ENCODE assay signal across 9 mouse cellular contexts in the genomic region with DNA sequence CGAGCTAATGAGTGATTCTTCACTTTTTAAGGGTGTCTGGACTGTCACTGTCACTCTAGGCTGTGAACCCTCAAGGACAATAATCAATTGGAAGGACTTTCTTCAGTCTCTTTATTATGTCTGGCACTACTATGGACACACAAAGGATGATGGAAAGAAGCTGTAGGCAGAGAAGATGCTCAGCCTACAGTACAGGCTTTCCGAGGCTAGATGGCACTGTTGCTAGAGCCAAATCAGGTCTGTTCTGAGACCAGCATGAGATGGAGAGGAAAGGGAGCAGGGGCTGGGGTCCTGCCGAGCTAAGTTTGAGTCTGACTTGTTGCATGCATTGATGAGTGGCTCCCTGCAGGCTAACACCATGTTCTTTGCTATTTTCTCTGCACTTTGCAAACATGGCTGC.
DNase-seq lines count a peak whose midpoint lies in the region; ATAC-seq and TF ChIP-seq lines count a peak whose summit lies in the region.
"Had no signal": no experiment of that assay in that cellular context is flagged by ENCODE, and none has a peak within 500 bp of the region (broad histone marks: within the 10 kb centered on the region; RNA-seq: fewer than 3 reads in every experiment).

No protein-coding gene starts in this region.

- no peak for TF ChIP-seq EP300 in ES-Bruce4 (IDR thresholded peaks at IDR 0.05; ENCODE audit: insufficient read depth, low read depth, low read length)
- no peak for TF ChIP-seq EP300 in lung, postnatal 0 days (IDR thresholded peaks at IDR 0.05)

- H3K9me3 ChIP-seq in forebrain, embryonic 11.5 days (ENCODE audit: control insufficient read depth, low read length), result no peaks in the 10 kb centered on the region
- no peaks in the 10 kb centered on the region for H3K9me3 ChIP-seq in forebrain, embryonic 13.5 days (replicated peaks)
- no peaks in the 10 kb centered on the region for H3K9me3 ChIP-seq in ES-Bruce4 (replicated peaks; ENCODE audit: control insufficient read depth, insufficient read depth, low read length, poor library complexity, severe bottlenecking)
- H3K9me3 ChIP-seq in embryonic facial prominence, embryonic 11.5 days (replicated peaks; ENCODE audit: control insufficient read depth, low read length), result no peaks in the 10 kb centered on the region
- H3K9me3 ChIP-seq in kidney, postnatal 0 days (replicated peaks; ENCODE audit: low read length), result no peaks in the 10 kb centered on the region
- H3K9me3 ChIP-seq in lung, postnatal 0 days (ENCODE audit: low read length), result no peaks in the 10 kb centered on the region
- H3K9me3 ChIP-seq: neural tube, embryonic 12.5 days had no signal

- H3K9ac ChIP-seq in forebrain, embryonic 11.5 days (ENCODE audit: low read length), result no peak overlapping the region
- H3K9ac ChIP-seq in forebrain, embryonic 13.5 days, result no peak overlapping the region
- no peak overlapping the region for H3K9ac ChIP-seq in ES-Bruce4 (ENCODE audit: low read depth, poor library complexity, severe bottlenecking)
- H3K9ac ChIP-seq in embryonic facial prominence, embryonic 11.5 days (replicated peaks; ENCODE audit: low read length), result no peak overlapping the region
- no peak overlapping the region for H3K9ac ChIP-seq in kidney, postnatal 0 days (ENCODE audit: low read depth, low read length)
- no peak overlapping the region for H3K9ac ChIP-seq in lung, postnatal 0 days (replicated peaks; ENCODE audit: low read depth)
- H3K9ac ChIP-seq: neural tube, embryonic 12.5 days had no signal

- peak; percentile 43 for TF ChIP-seq CTCF in ES-Bruce4 (IDR thresholded peaks at IDR 0.05; ENCODE audit: low read depth, low read length)
- TF ChIP-seq CTCF in kidney, postnatal 0 days (IDR thresholded peaks at IDR 0.05; ENCODE audit: low read depth), result peak; percentile 84
- TF ChIP-seq CTCF in lung, postnatal 0 days (IDR thresholded peaks at IDR 0.05), result peak; percentile 83

- ATAC-seq in forebrain, embryonic 11.5 days (replicated peaks; ENCODE audit: low FRiP score), result no peak; the same call in 1 of the 2 replicates
- ATAC-seq in forebrain, embryonic 13.5 days, result no peak
- peak; percentile 56; the same call in 1 of the 2 replicates for ATAC-seq in embryonic facial prominence, embryonic 11.5 days (replicated peaks; ENCODE audit: insufficient number of reproducible peaks, low FRiP score, low TSS enrichment, low read depth)
- 0 out of 2 replicates have a peak, but pooled peaks have one; percentile 13 for ATAC-seq in kidney, postnatal 0 days (replicated peaks; ENCODE audit: low FRiP score, low read depth)
- no peak for ATAC-seq in lung, postnatal 0 days

- 17% methylated on average over 3 of the region's 3 CpGs for WGBS in forebrain, embryonic 11.5 days
- 18% methylated on average over 3 of the region's 3 CpGs for WGBS in forebrain, embryonic 13.5 days
- 15% methylated on average over 3 of the region's 3 CpGs for WGBS in embryonic facial prominence, embryonic 11.5 days
- WGBS in kidney, postnatal 0 days, result 8% methylated on average over 3 of the region's 3 CpGs
- 14% methylated on average over 3 of the region's 3 CpGs for WGBS in lung, postnatal 0 days

- DNase-seq in forebrain, embryonic 11.5 days (ENCODE audit: low spot score), result peak; percentile 53
- peak; percentile 82 for DNase-seq in embryonic facial prominence, embryonic 11.5 days (ENCODE audit: low spot score)
- peak; percentile 85 for DNase-seq in kidney, postnatal 0 days (ENCODE audit: low spot score)
- DNase-seq in lung, postnatal 0 days (ENCODE audit: low spot score), result peak; percentile 56
- DNase-seq in spleen, postnatal 10 days (ENCODE audit: low spot score in 2 of 2), result no peak
- DNase-seq in testis, postnatal 10 days (ENCODE audit: low spot score), result no peak

- H3K27ac ChIP-seq in forebrain, embryonic 11.5 days (ENCODE audit: low read depth, low read length), result no peak overlapping the region
- H3K27ac ChIP-seq in forebrain, embryonic 13.5 days, result no peak overlapping the region
- no peak overlapping the region for H3K27ac ChIP-seq in ES-Bruce4 (ENCODE audit: insufficient read depth, low read length)
- no peak overlapping the region for H3K27ac ChIP-seq in embryonic facial prominence, embryonic 11.5 days (replicated peaks; ENCODE audit: low read depth, low read length)
- H3K27ac ChIP-seq in kidney, postnatal 0 days, result no peak overlapping the region
- H3K27ac ChIP-seq in lung, postnatal 0 days (ENCODE audit: low read length), result no peak overlapping the region
- H3K27ac ChIP-seq: neural tube, embryonic 12.5 days had no signal

- no peaks in the 10 kb centered on the region for H3K36me3 ChIP-seq in forebrain, embryonic 11.5 days (ENCODE audit: control insufficient read depth, insufficient read depth, low read length)
- H3K36me3 ChIP-seq in forebrain, embryonic 13.5 days (ENCODE audit: poor library complexity, severe bottlenecking), result no peaks in the 10 kb centered on the region
- H3K36me3 ChIP-seq in ES-Bruce4 (ENCODE audit: control insufficient read depth, insufficient read depth, low read length, poor library complexity, severe bottlenecking), result no peaks in the 10 kb centered on the region
- H3K36me3 ChIP-seq in embryonic facial prominence, embryonic 11.5 days (replicated peaks; ENCODE audit: control insufficient read depth, insufficient read depth, low read depth, low read length), result no peaks in the 10 kb centered on the region
- no peaks in the 10 kb centered on the region for H3K36me3 ChIP-seq in kidney, postnatal 0 days (ENCODE audit: insufficient read depth, low read length)
- no peaks in the 10 kb centered on the region for H3K36me3 ChIP-seq in lung, postnatal 0 days (ENCODE audit: insufficient read depth, low read length)
- H3K36me3 ChIP-seq: neural tube, embryonic 12.5 days had no signal

- H3K4me2 ChIP-seq in forebrain, embryonic 11.5 days (ENCODE audit: low read depth, low read length, severe bottlenecking), result no peak overlapping the region
- no peak overlapping the region for H3K4me2 ChIP-seq in forebrain, embryonic 13.5 days
- H3K4me2 ChIP-seq in embryonic facial prominence, embryonic 11.5 days (ENCODE audit: low read depth, low read length), result no peak overlapping the region
- no peak overlapping the region for H3K4me2 ChIP-seq in kidney, postnatal 0 days (ENCODE audit: low read length)
- no peak overlapping the region for H3K4me2 ChIP-seq in lung, postnatal 0 days (replicated peaks; ENCODE audit: low read depth, low read length)
- H3K4me2 ChIP-seq: neural tube, embryonic 12.5 days had no signal

- no peak for TF ChIP-seq POLR2A in ES-Bruce4 (IDR thresholded peaks at IDR 0.05; ENCODE audit: insufficient read depth, low read length)

- no peaks in the 10 kb centered on the region for H3K4me1 ChIP-seq in forebrain, embryonic 11.5 days (replicated peaks; ENCODE audit: control insufficient read depth, insufficient read depth, low read length)
- H3K4me1 ChIP-seq in forebrain, embryonic 13.5 days, result no peaks in the 10 kb centered on the region
- no peaks in the 10 kb centered on the region for H3K4me1 ChIP-seq in ES-Bruce4 (ENCODE audit: control insufficient read depth, insufficient read depth, low read length)
- no peaks in the 10 kb centered on the region for H3K4me1 ChIP-seq in embryonic facial prominence, embryonic 11.5 days (ENCODE audit: control insufficient read depth, insufficient read depth, low read length)
- no peaks in the 10 kb centered on the region for H3K4me1 ChIP-seq in kidney, postnatal 0 days (replicated peaks; ENCODE audit: insufficient read depth, low read length)
- no peaks in the 10 kb centered on the region for H3K4me1 ChIP-seq in lung, postnatal 0 days (ENCODE audit: insufficient read depth, low read depth, low read length)
- H3K4me1 ChIP-seq: neural tube, embryonic 12.5 days had no signal

- H3K4me3 ChIP-seq in forebrain, embryonic 11.5 days (ENCODE audit: low read depth, low read length), result no peak overlapping the region
- H3K4me3 ChIP-seq in forebrain, embryonic 13.5 days, result no peak overlapping the region
- no peak overlapping the region for H3K4me3 ChIP-seq in ES-Bruce4 (ENCODE audit: low read depth, low read length)
- H3K4me3 ChIP-seq in embryonic facial prominence, embryonic 11.5 days (ENCODE audit: low read depth, low read length), result no peak overlapping the region
- H3K4me3 ChIP-seq in kidney, postnatal 0 days (replicated peaks; ENCODE audit: low read depth, low read length), result no peak overlapping the region
- H3K4me3 ChIP-seq in lung, postnatal 0 days (ENCODE audit: low read depth, low read length), result no peak overlapping the region
- H3K4me3 ChIP-seq: neural tube, embryonic 12.5 days had no signal

- no peaks in the 10 kb centered on the region for H3K27me3 ChIP-seq in forebrain, embryonic 11.5 days (ENCODE audit: control insufficient read depth, insufficient read depth, low read length)
- H3K27me3 ChIP-seq in forebrain, embryonic 13.5 days, result no peaks in the 10 kb centered on the region
- no peaks in the 10 kb centered on the region for H3K27me3 ChIP-seq in ES-Bruce4 (ENCODE audit: control insufficient read depth, insufficient read depth, low read length, poor library complexity, severe bottlenecking)
- H3K27me3 ChIP-seq in embryonic facial prominence, embryonic 11.5 days (ENCODE audit: control insufficient read depth, insufficient read depth, low read length), result no peaks in the 10 kb centered on the region
- H3K27me3 ChIP-seq in kidney, postnatal 0 days (ENCODE audit: insufficient read depth, low read length), result no peaks in the 10 kb centered on the region
- H3K27me3 ChIP-seq in lung, postnatal 0 days (replicated peaks; ENCODE audit: insufficient read depth, low read length), result no peaks in the 10 kb centered on the region
- H3K27me3 ChIP-seq: neural tube, embryonic 12.5 days had no signal

Comparison
In these comparisons a context has a peak if more than half of its experiments do, and no peak if none do; other contexts are left out.
1. ATAC-seq: peak in embryonic facial prominence, embryonic 11.5 days (single experiment) and kidney, postnatal 0 days (single experiment); none in forebrain, embryonic 11.5 days (single experiment), forebrain, embryonic 13.5 days (single experiment) and lung, postnatal 0 days (single experiment).
2. DNase-seq: peak in forebrain, embryonic 11.5 days (single experiment), embryonic facial prominence, embryonic 11.5 days (single experiment), kidney, postnatal 0 days (single experiment) and lung, postnatal 0 days (single experiment); none in spleen, postnatal 10 days (0 of 2) and testis, postnatal 10 days (single experiment).
3. Peak in every context shown above with its lines, with median percentiles within 50 percentile points of each other: CTCF ChIP-seq.